Mouse (Mus musculus) T-cell, adult 2 months (primary cell): ENCODE data around the gene Ptgfrn.

Experiments used
- DNase-seq: peaks from one replicate; pipeline ENCODE4 v3.0.0; 2022; ENCODE audit warnings: low spot score

Gene Ptgfrn

GRCm38 (mm10) chr3:101003575-101004356 lies 106.3 kb downstream of the Ptgfrn start:
- no peak for DNase-seq

GRCm38 (mm10) chr3:100999732-101000131 lies 110.3 kb downstream of the Ptgfrn start:
- DNase-seq = no peak

DNA sequence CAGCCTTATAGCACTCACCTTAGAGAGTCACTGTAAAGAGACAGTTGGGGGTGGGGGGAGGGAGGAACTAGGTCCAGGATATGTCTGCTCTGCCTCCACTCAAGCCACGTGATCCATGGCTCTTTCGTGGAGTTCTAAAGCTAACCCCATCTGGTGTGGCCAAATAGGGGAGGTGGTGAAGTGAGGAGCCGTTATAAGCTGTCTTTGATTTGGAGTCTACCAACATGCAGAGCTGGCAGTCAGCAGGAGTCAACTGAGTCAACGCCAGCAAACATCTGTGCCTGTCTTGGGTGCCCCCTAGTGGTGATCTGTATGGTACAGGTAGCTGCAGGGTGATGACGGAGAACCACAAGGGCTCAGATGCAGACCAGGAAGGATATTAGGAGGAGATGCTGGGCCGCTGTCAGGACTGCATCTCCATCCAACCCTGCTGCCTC lies 111.2 kb downstream of the Ptgfrn start:
- DNase-seq = peak; percentile 83

DNA sequence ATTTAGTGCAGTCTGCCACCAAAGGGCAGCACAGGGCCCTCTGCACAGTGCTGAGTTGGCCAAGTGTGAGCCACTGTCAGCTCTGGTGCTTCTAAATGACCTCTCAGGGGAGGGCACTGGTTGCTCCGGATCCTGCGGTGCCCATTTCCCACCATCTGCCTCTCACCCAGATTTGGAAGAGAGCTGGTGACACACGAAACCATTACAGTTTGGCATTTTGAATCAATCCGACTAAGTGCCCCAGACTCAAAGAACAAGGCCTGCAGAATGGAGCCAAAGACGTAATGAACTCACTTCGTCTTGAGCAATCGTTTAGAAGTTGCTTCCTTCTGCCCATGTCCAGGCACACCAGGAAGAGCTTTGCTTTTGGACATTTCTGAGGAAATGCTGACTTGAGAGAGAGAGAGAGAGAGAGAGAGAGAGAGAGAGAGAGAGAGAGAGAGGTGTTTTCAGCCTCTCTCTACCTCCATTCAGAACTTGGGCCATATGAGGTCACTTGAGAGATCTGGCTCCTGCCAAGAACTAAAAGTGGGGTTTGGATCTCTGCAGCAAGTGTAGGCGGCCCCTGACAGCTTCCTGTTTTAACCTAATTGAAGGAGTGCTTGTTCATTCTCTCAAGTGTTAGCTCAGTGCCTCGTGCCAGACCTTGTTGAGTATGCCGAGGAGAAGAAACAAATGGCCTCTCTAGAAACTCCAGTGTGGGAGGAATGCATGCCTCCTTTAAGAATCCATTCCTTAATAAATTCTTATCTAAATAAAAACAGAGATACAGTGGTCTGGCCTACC lies 112.1 kb downstream of the Ptgfrn start:
- DNase-seq = no peak

DNA sequence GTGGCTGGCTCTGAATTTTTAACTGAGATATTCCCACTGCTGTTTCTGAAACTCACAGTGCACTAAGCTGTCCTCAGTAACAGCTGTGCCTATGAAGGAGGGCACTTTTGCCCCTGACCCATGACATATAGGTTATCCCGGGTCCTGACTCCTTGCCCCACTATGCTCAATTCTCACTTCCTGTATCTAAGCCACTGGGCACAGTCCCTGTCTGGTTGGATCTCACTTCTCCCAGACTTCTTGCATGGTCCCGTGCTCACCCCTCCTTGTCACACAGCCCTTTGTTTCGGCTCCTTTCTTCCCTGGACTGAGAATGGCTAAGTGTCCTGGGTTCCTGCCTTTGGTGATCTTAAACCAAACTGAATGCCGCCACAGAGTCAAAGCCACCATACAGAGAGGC lies 115.8 kb downstream of the Ptgfrn start:
- DNase-seq = no peak

DNA sequence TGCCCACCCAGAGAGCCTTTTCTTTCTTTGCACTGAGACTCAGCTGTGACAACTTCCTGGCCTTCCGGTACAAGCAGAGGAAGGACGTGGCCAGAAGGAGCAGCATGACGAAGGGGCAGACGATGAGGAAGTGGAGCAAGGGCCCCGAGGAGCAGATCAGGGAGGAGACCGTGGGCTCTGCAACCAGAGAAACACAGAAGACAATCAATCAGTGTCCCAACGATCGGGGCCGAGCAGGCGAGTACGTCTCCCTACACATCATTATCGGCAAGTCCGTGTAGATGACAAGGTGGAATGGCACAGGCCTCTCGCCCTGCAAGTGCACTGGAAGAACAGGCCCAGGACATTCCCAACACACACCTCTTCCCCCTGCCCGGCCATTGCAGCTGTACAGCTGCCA lies 116.4 kb downstream of the Ptgfrn start:
- DNase-seq = peak; percentile 41

DNA sequence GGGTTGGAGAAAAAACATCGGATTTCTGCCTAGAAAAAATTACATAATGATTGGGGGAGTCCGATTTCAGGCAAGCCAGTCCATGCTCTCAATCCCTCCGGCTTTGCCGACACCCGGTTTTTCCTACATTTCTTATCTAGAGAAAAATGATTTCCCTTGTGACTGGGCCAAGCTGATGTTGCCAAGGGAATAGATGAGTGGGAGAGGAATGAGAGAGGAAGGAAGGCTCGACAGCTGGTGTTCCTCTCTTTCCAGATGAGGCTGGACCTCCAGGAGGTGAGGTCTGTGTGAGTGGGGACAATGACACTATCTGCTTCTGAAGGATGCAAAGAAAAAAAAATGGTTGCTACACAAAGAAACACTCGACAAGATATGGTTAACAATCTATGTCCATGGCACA lies 116.9 kb downstream of the Ptgfrn start:
- DNase-seq = no peak
